Mouse (Mus musculus): ENCODE measurements at regions not wholly inside any gene's neighbourhood (a gene's known extent, or its start where the extent isn't known, plus 50 kb on each side); places are given as distances from the start of the nearest gene placed in this dataset.

- DNase-seq (ENCODE audit: low read depth): no peak
These were observed 50.3 kb upstream of the Hunk start for GRCm38 (mm10) chr16:90335499-90335898.

GRCm38 (mm10) chr16:90333876-90334825 is 49.8 kb upstream of the Scaf4 start:
- DNase-seq (ENCODE audit: low read depth): peak; percentile 44

Data from induced T-regulatory cell, adult 2 months (primary cell).